Mouse (Mus musculus) heart, embryonic 14.5 days (tissue): ENCODE measurements at regions not wholly inside any gene's neighbourhood (a gene's known extent, or its start where the extent isn't known, plus 50 kb on each side); places are given as distances from the start of the nearest gene placed in this dataset.
A peak's percentile ranks its signal among the peaks of the same experiment; 100 is the strongest.

Source experiments
- ATAC-seq: fragments of 200-750 bp; cut with Nextera tagmentation; 2 replicates; pipeline ENCODE4 v1.8.0; 2017; ENCODE audit warnings: low read depth, moderate TSS enrichment; ENCODE audit not compliant: insufficient number of reproducible peaks, insufficient read depth, low FRiP score
- H3K27ac ChIP-seq, 2 experiments: fragments of 200-500 bp in 1 of 2; fragments of 300-500 bp in 1 of 2; sonication (generic) in 1 of 2; replicated peaks in 1 of 2; 2 replicates each; pipeline ENCODE4 v1.5.1; 2012 to 2014; ENCODE audit warnings: low read depth in 2 of 2, low read length in 2 of 2, control low read depth in 1 of 2, mild to moderate bottlenecking in 1 of 2, mixed read lengths in 1 of 2; ENCODE audit not compliant: control insufficient read depth in 1 of 2, insufficient read depth in 1 of 2
- H3K27me3 ChIP-seq: fragments of 300-500 bp; sonication (generic); 2 replicates; pipeline ENCODE4 v1.6.1; 2014; ENCODE audit warnings: mild to moderate bottlenecking, low read length, control low read depth; ENCODE audit not compliant: control insufficient read depth, insufficient read depth
- H3K36me3 ChIP-seq: fragments of 300-500 bp; sonication (generic); 2 replicates; pipeline ENCODE4 v1.6.1; 2014; ENCODE audit warnings: mild to moderate bottlenecking, control low read depth, low read length, mixed read lengths; ENCODE audit not compliant: control insufficient read depth, insufficient read depth
- H3K4me1 ChIP-seq, 2 experiments: fragments of 200-500 bp in 1 of 2; fragments of 300-500 bp in 1 of 2; sonication (generic) in 1 of 2; 2 replicates each; pipeline ENCODE4 v1.6.1; 2012 to 2014; ENCODE audit warnings: low read length in 2 of 2, control low read depth in 1 of 2, mixed read lengths in 1 of 2; ENCODE audit not compliant: control insufficient read depth in 2 of 2, insufficient read depth in 2 of 2
- H3K4me2 ChIP-seq: fragments of 300-500 bp; sonication (generic); 2 replicates; pipeline ENCODE4 v1.6.1; 2014; ENCODE audit warnings: mild to moderate bottlenecking, low read length
- H3K4me3 ChIP-seq, 2 experiments: fragments of 200-500 bp in 1 of 2; fragments of 300-500 bp in 1 of 2; sonication (generic) in 1 of 2; 2 replicates each; pipeline ENCODE4 v1.5.1; 2012 to 2014; ENCODE audit warnings: low read length in 2 of 2, mild to moderate bottlenecking in 2 of 2, control low read depth in 1 of 2, low read depth in 1 of 2, moderate library complexity in 1 of 2; ENCODE audit not compliant: control insufficient read depth in 1 of 2, insufficient read depth in 1 of 2
- H3K9ac ChIP-seq: fragments of 300-500 bp; sonication (generic); 2 replicates; pipeline ENCODE4 v1.6.1; 2014; ENCODE audit warnings: mild to moderate bottlenecking, low read length
- H3K9me3 ChIP-seq: fragments of 300-500 bp; sonication (generic); 2 replicates; pipeline ENCODE4 v1.6.1; 2016; ENCODE audit warnings: low read length, control low read depth; ENCODE audit not compliant: control insufficient read depth
- WGBS: fragments of 180-500 bp; shearing (Covaris S2); extraction: QIAGEN DNeasy Blood & Tissue Kit; methylation state at CpG from one replicate; pipeline ENCODE4 v1.1.7; 2014; 5-methylcytosine and 5-hydroxymethylcytosine counted together

- 63% methylated on average over 6 of the region's 6 CpGs for WGBS
- no peak overlapping the region for H3K27ac ChIP-seq
- no peak for ATAC-seq
- no peak overlapping the region for H3K4me2 ChIP-seq
- H3K4me1 ChIP-seq, result peaks cover 16 to 28% of the 10 kb centered on the region in 2 experiments
- H3K9me3 ChIP-seq, result no peaks in the 10 kb centered on the region
- no peaks in the 10 kb centered on the region for H3K36me3 ChIP-seq
- no peak overlapping the region for H3K4me3 ChIP-seq
- no peaks in the 10 kb centered on the region for H3K27me3 ChIP-seq
- no peak overlapping the region for H3K9ac ChIP-seq
Measured at GRCm38 (mm10) chr12:85542881-85543280, 55.9 kb upstream of the Jdp2 start.

GRCm38 (mm10) chr12:85543520-85543919, 55.3 kb upstream of the Jdp2 start:
- no peak overlapping the region for H3K27ac ChIP-seq
- H3K36me3 ChIP-seq, result no peaks in the 10 kb centered on the region
- no peaks in the 10 kb centered on the region for H3K27me3 ChIP-seq
- H3K9ac ChIP-seq, result no peak overlapping the region
- no peak for ATAC-seq
- WGBS, result 88% methylated on average over 9 of the region's 9 CpGs
- H3K9me3 ChIP-seq, result no peaks in the 10 kb centered on the region
- H3K4me2 ChIP-seq, result no peak overlapping the region
- no peak overlapping the region for H3K4me3 ChIP-seq
- H3K4me1 ChIP-seq, result peaks cover 16 to 28% of the 10 kb centered on the region in 2 experiments

- Histone ChIP-seq H3K4me2 (no peak overlapping the region), H3K4me1 (peaks cover 16 to 21% of the 10 kb centered on the region in 2 experiments), H3K36me3 (no peaks in the 10 kb centered on the region), H3K27me3 (no peaks in the 10 kb centered on the region), H3K4me3 (no peak overlapping the region), H3K27ac (no peak overlapping the region), H3K9ac (no peak overlapping the region), H3K9me3 (no peaks in the 10 kb centered on the region)
- ATAC-seq, result no peak
- WGBS, result 31% methylated on average over 4 of the region's 4 CpGs
Measured at GRCm38 (mm10) chr12:85544801-85545200, 54.0 kb upstream of the Jdp2 start.

- Histone ChIP-seq H3K27ac (no peak overlapping the region), H3K4me2 (0 out of 2 replicates have a peak overlapping the region, but pooled peaks have one; percentile 31), H3K27me3 (no peaks in the 10 kb centered on the region), H3K36me3 (no peaks in the 10 kb centered on the region), H3K9me3 (no peaks in the 10 kb centered on the region), H3K9ac (no peak overlapping the region), H3K4me3 (no peak overlapping the region), H3K4me1 (peaks cover 16 to 19% of the 10 kb centered on the region in 2 experiments)
- ATAC-seq, result no peak
- WGBS, result 22% methylated on average over 10 of the region's 10 CpGs
Measured at GRCm38 (mm10) chr12:85545718-85546117, 53.1 kb upstream of the Jdp2 start.

GRCm38 (mm10) chr12:85548076-85548475, 50.8 kb upstream of the Jdp2 start:
- H3K4me3 ChIP-seq, result no peak overlapping the region
- no peaks in the 10 kb centered on the region for H3K9me3 ChIP-seq
- peaks cover 8 to 10% of the 10 kb centered on the region in 2 experiments for H3K4me1 ChIP-seq
- H3K9ac ChIP-seq, result no peak overlapping the region
- H3K27me3 ChIP-seq, result no peaks in the 10 kb centered on the region
- H3K4me2 ChIP-seq, result no peak overlapping the region
- ATAC-seq, result 0 out of 2 replicates have a peak, but pooled peaks have one; percentile 32
- WGBS, result 63% methylated on average over 8 of the region's 8 CpGs
- H3K27ac ChIP-seq, result no peak overlapping the region
- H3K36me3 ChIP-seq, result no peaks in the 10 kb centered on the region
